Mouse (Mus musculus): ENCODE measurements at regions not wholly inside any gene's neighbourhood (a gene's known extent, or its start where the extent isn't known, plus 50 kb on each side); places are given as distances from the start of the nearest gene placed in this dataset.

DNA sequence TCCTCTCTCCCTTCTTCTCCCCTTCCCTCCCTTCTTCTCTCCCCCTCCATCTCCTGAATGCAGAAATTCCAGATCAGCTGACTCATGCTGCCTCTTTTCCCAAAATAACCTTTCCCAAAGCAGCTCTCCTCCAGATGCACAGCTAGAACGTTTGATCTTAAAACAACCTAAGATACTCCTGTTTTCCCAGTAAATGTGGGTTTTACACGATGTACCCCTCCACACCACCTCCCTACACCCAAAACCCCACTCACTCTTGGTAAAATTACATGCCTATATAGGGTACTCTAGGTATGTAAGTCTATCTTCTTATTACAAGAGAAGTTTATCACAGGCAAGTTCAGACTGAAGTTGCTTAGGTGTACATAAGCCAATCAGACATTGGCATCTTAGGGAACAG lies 155.2 kb upstream of the Tox3 start:
- 22% methylated on average over 2 of the region's 2 CpGs for WGBS
- no peak overlapping the region for H3K27ac ChIP-seq (ENCODE audit: low read length)
- H3K4me3 ChIP-seq (ENCODE audit: low read depth, low read length): no peak overlapping the region
- H3K36me3 ChIP-seq (ENCODE audit: insufficient read depth, low read length): no peaks in the 10 kb centered on the region
- H3K4me1 ChIP-seq (ENCODE audit: insufficient read depth, low read depth, low read length): no peaks in the 10 kb centered on the region
- H3K4me2 ChIP-seq (replicated peaks; ENCODE audit: low read depth, low read length): no peak overlapping the region
- TF ChIP-seq CTCF (IDR thresholded peaks at IDR 0.05): no peak
- TF ChIP-seq EP300 (IDR thresholded peaks at IDR 0.05): no peak
- H3K9me3 ChIP-seq (ENCODE audit: low read length): no peaks in the 10 kb centered on the region
- ATAC-seq (no peak), DNase-seq (ENCODE audit: low spot score) (no peak)
- no peak overlapping the region for H3K9ac ChIP-seq (replicated peaks; ENCODE audit: low read depth)
- no peaks in the 10 kb centered on the region for H3K27me3 ChIP-seq (replicated peaks; ENCODE audit: insufficient read depth, low read length)

DNA sequence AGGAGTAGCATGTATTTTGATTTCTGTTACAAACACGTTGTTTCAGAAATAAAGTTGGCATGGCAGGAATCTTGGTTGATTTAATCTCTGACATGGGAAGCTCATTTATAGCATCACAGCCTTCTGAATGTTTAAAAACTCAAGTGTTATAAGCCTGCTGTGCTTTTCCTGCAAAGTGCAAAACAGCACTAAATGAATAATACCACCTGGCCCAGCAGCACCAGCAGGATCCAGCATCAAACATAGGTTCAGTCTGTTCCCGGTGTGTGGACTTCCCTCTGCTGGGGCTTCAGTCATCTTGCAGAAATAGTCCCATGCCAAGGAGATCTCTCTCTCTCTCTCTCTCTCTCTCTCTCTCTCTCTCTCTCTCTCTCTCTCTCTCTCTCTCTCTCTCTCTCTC lies 154.7 kb upstream of the Tox3 start:
- DNase-seq (ENCODE audit: low spot score) (no peak), ATAC-seq (no peak)
- Histone ChIP-seq H3K27ac (ENCODE audit: low read length) (no peak overlapping the region), H3K27me3 (replicated peaks; ENCODE audit: insufficient read depth, low read length) (no peaks in the 10 kb centered on the region), H3K9me3 (ENCODE audit: low read length) (no peaks in the 10 kb centered on the region), H3K4me3 (ENCODE audit: low read depth, low read length) (no peak overlapping the region), H3K36me3 (ENCODE audit: insufficient read depth, low read length) (no peaks in the 10 kb centered on the region), H3K4me1 (ENCODE audit: insufficient read depth, low read depth, low read length) (no peaks in the 10 kb centered on the region), H3K4me2 (replicated peaks; ENCODE audit: low read depth, low read length) (no peak overlapping the region), H3K9ac (replicated peaks; ENCODE audit: low read depth) (no peak overlapping the region)
- TF ChIP-seq CTCF (IDR thresholded peaks at IDR 0.05): no peak
- WGBS: 38% methylated on average over 2 of the region's 2 CpGs

DNA sequence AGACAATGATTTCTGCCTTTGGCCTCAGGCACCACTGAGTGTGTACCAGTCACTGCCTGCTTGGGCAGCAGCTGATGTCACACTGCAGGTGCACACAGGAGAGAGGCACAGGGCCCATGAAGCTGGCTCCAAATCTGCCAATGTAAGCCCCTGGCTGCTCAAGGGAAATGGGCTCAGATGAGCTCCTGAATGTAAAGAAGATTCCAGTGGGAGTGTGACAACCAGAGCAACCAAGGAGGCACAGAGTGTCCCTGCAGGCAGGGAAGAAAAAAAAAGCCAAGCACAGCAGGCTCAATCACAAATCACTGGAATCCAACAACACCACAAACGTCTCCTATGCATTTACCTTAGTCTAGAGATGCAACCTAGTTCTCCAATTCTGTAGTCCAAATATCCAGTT lies 151.2 kb upstream of the Tox3 start:
- H3K9me3 ChIP-seq (ENCODE audit: low read length): no peaks in the 10 kb centered on the region
- ATAC-seq (no peak), DNase-seq (ENCODE audit: low spot score) (no peak)
- no peaks in the 10 kb centered on the region for H3K36me3 ChIP-seq (ENCODE audit: insufficient read depth, low read length)
- 29% methylated on average over 1 of the region's 1 CpGs for WGBS
- no peak for TF ChIP-seq EP300 (IDR thresholded peaks at IDR 0.05)
- no peak for TF ChIP-seq CTCF (IDR thresholded peaks at IDR 0.05)
- no peak overlapping the region for H3K27ac ChIP-seq (ENCODE audit: low read length)
- no peak overlapping the region for H3K9ac ChIP-seq (replicated peaks; ENCODE audit: low read depth)
- no peak overlapping the region for H3K4me3 ChIP-seq (ENCODE audit: low read depth, low read length)
- H3K27me3 ChIP-seq (replicated peaks; ENCODE audit: insufficient read depth, low read length): no peaks in the 10 kb centered on the region
- H3K4me1 ChIP-seq (ENCODE audit: insufficient read depth, low read depth, low read length): no peaks in the 10 kb centered on the region
- H3K4me2 ChIP-seq (replicated peaks; ENCODE audit: low read depth, low read length): no peak overlapping the region

DNA sequence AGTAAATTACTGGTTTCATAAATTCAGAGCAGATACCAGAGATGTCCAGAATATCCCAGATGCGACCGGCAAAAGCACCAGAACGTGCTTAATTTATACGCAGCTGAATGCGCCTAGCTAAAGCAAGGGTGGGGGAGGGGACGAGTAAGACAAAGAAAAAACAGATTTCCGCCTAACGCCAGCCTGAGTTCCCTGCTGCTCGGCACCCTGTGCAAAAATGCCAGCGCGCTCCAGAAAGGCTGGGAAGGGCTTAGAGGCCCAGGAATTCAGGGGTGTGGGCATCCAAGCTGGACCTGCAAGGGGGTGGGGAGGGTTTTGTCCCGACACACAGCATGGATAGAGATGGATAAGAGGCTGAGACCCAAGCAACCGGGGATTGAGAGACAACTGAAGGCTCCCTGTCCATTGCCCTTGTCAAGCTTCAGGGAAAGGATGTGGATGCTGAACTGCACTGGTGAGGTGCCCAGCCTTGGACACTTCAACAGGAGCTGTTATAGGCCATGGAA lies 148.6 kb upstream of the Tox3 start:
- Histone ChIP-seq H3K27me3 (replicated peaks; ENCODE audit: insufficient read depth, low read length) (no peaks in the 10 kb centered on the region), H3K27ac (ENCODE audit: low read length) (no peak overlapping the region), H3K36me3 (ENCODE audit: insufficient read depth, low read length) (no peaks in the 10 kb centered on the region), H3K4me2 (replicated peaks; ENCODE audit: low read depth, low read length) (peak overlapping the region; percentile 39), H3K9ac (replicated peaks; ENCODE audit: low read depth) (no peak overlapping the region), H3K4me3 (ENCODE audit: low read depth, low read length) (no peak overlapping the region), H3K9me3 (ENCODE audit: low read length) (no peaks in the 10 kb centered on the region), H3K4me1 (ENCODE audit: insufficient read depth, low read depth, low read length) (no peaks in the 10 kb centered on the region)
- TF ChIP-seq CTCF (IDR thresholded peaks at IDR 0.05) (no peak), EP300 (IDR thresholded peaks at IDR 0.05) (no peak)
- DNase-seq (ENCODE audit: low spot score) (no peak), ATAC-seq (no peak)
- WGBS: 5% methylated on average over 13 of the region's 13 CpGs

DNA sequence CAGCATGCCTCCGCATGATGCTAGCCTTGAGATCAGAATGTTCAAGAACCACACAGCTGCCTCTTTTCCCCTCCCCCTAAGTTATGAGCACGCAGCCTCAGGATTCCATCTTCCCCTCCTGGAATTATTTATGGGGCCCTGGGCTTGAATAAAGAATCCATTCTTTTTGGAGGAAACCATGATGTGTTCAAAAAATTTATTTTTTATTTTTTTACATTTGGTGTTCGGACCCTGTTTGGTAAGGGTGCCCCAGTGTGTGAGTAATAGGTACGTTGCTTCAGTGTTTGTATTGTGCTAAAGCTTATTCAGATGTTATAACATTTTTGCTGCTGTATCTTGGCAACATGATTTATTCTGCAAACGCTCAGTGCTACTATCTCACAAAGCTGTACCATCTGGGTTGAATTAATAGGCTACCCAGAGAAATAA lies 147.8 kb upstream of the Tox3 start:
- 61% methylated on average over 5 of the region's 5 CpGs for WGBS
- TF ChIP-seq EP300 (IDR thresholded peaks at IDR 0.05) (no peak), CTCF (IDR thresholded peaks at IDR 0.05) (no peak)
- Histone ChIP-seq H3K9ac (replicated peaks; ENCODE audit: low read depth) (no peak overlapping the region), H3K27me3 (replicated peaks; ENCODE audit: insufficient read depth, low read length) (no peaks in the 10 kb centered on the region), H3K9me3 (ENCODE audit: low read length) (no peaks in the 10 kb centered on the region), H3K4me1 (ENCODE audit: insufficient read depth, low read depth, low read length) (no peaks in the 10 kb centered on the region), H3K36me3 (ENCODE audit: insufficient read depth, low read length) (no peaks in the 10 kb centered on the region), H3K4me2 (replicated peaks; ENCODE audit: low read depth, low read length) (no peak overlapping the region), H3K27ac (ENCODE audit: low read length) (no peak overlapping the region), H3K4me3 (ENCODE audit: low read depth, low read length) (no peak overlapping the region)
- DNase-seq (ENCODE audit: low spot score) (no peak), ATAC-seq (no peak)

DNA sequence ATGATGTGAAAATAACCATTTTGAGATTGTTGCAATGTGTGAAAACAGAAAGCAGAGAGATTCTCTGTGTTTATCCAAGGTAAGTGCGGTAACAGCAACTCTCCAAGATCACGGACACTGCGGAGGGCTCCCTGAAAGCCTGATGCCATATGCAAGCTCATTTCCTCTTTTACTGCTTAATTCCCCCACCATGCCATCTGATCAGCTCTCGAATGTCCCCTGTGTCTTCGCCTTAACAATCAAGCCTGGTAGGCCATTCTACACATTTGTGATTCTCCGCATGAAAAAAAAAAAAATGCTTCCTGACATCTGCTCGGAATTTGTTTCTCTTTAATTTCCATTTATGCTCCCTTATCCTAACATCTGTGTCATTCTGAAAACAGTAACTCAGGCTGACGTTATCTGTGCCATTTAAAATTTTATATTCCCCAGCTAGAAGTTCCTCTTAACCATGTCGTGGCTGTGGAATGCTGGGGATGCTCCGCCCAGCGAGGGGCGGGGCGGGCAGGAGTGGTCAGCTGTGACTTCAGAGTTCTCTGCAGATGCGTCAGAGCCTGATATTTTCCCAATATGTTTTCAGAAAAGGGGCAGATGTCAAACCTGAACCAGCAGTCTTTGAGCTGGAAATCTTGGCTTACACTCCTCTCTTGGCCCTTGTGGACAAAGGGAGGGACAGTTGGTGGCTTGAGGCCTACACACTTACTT lies 144.5 kb upstream of the Tox3 start:
- WGBS: 58% methylated on average over 14 of the region's 14 CpGs

More for the DNA sequence above, 144.5 kb upstream of the Tox3 start:
- TF ChIP-seq CTCF (IDR thresholded peaks at IDR 0.05) (no peak), EP300 (IDR thresholded peaks at IDR 0.05) (no peak)
- Histone ChIP-seq H3K4me3 (ENCODE audit: low read depth, low read length) (no peak overlapping the region), H3K36me3 (ENCODE audit: insufficient read depth, low read length) (no peaks in the 10 kb centered on the region), H3K4me1 (ENCODE audit: insufficient read depth, low read depth, low read length) (no peaks in the 10 kb centered on the region), H3K27ac (ENCODE audit: low read length) (no peak overlapping the region), H3K9me3 (ENCODE audit: low read length) (no peaks in the 10 kb centered on the region), H3K27me3 (replicated peaks; ENCODE audit: insufficient read depth, low read length) (no peaks in the 10 kb centered on the region), H3K9ac (replicated peaks; ENCODE audit: low read depth) (no peak overlapping the region), H3K4me2 (replicated peaks; ENCODE audit: low read depth, low read length) (no peak overlapping the region)
- DNase-seq (ENCODE audit: low spot score) (no peak), ATAC-seq (no peak)

Data from lung, postnatal 0 days (tissue).